Mouse (Mus musculus): Measurements from ENCODE around the gene Rhog. TPM values are rescaled to one million over a fixed set of nuclear protein-coding genes. Genes with fewer than 3 reads are reported as not detected.
A peak's percentile ranks its signal among the peaks of the same experiment; 100 is the strongest.

Gene Rhog
- polyA plus RNA-seq, 1 experiment from 2014 or later: 43.2 TPM

- TF ChIP-seq CTCF (IDR thresholded peaks at IDR 0.05): no peak
- no peak for DNase-seq (ENCODE audit: low read depth, low spot score)
- no peaks in the 10 kb centered on the region for H3K27me3 ChIP-seq
- POLR2A ChIA-PET: no interaction called here
- ATAC-seq: no peak
- in situ Hi-C loops (cut with MboI; ENCODE audit: low pct_unique_long_range_greater_than_20kb): no loop called here
- CTCF ChIA-PET: interaction anchor here (1.0 to 1.5 kb wide), 3 partner anchors 20 to 202 kb away, joined by 4 read pairs; no protein-coding TSS in a partner anchor
These were observed 31.7 kb downstream of the Rhog start for GRCm38 (mm10) chr7:102223883-102224738.

- H3K27me3 ChIP-seq: no peaks in the 10 kb centered on the region
- ATAC-seq: peak; percentile 74
- no peak for TF ChIP-seq CTCF (IDR thresholded peaks at IDR 0.05)
- in situ Hi-C loops (cut with MboI; ENCODE audit: low pct_unique_long_range_greater_than_20kb): no loop called here
- CTCF ChIA-PET: interaction anchor here (1.0 to 4.0 kb wide), 4 partner anchors 12 to 203 kb away, joined by 4 to 19 read pairs (median 4); partner anchors contain the start of genes Nup98 and Pgap2
- no peak for DNase-seq (ENCODE audit: low read depth, low spot score)
- POLR2A ChIA-PET: no interaction called here
These were observed 32.9 kb downstream of the Rhog start for GRCm38 (mm10) chr7:102222830-102223556.

GRCm38 (mm10) chr7:102222336-102222735 lies 33.5 kb downstream of the Rhog start:
- TF ChIP-seq CTCF (IDR thresholded peaks at IDR 0.05): peak; percentile 61
- ATAC-seq (peak; percentile 54), DNase-seq (ENCODE audit: low read depth, low spot score) (no peak)
- ChIA-PET CTCF (interaction anchor here (1.5 to 4.0 kb wide), 3 partner anchors 11 to 53 kb away, joined by 4 to 19 read pairs (median 4); partner anchors contain the start of genes Nup98 and Pgap2), POLR2A (interaction anchor here (0.7 kb wide), 1 partner anchor 15 kb away, joined by 3 read pairs; no protein-coding TSS in a partner anchor)
- in situ Hi-C loops (cut with MboI; ENCODE audit: low pct_unique_long_range_greater_than_20kb): no loop called here
- no peaks in the 10 kb centered on the region for H3K27me3 ChIP-seq

- ChIA-PET CTCF (interaction anchor here (0.7 to 4.0 kb wide), 3 partner anchors 11 to 62 kb away, joined by 3 to 19 read pairs (median 4); partner anchors contain the start of genes Nup98 and Pgap2), POLR2A (interaction anchor here (0.7 kb wide), 1 partner anchor 16 kb away, joined by 3 read pairs; no protein-coding TSS in a partner anchor)
- in situ Hi-C loops (cut with MboI; ENCODE audit: low pct_unique_long_range_greater_than_20kb): no loop called here
- no peak for ATAC-seq
- TF ChIP-seq CTCF (IDR thresholded peaks at IDR 0.05): no peak
- no peaks in the 10 kb centered on the region for H3K27me3 ChIP-seq
- DNase-seq (ENCODE audit: low read depth, low spot score): no peak
These were observed 34.0 kb downstream of the Rhog start for GRCm38 (mm10) chr7:102221899-102222298.

- ChIA-PET POLR2A (interaction anchor here (1.0 kb wide), 1 partner anchor 17 kb away, joined by 3 read pairs; no protein-coding TSS in a partner anchor), CTCF (interaction anchor here (0.7 to 2.9 kb wide), 3 partner anchors 10 to 19 kb away, joined by 3 to 19 read pairs (median 3); no protein-coding TSS in a partner anchor)
- no peak for DNase-seq (ENCODE audit: low read depth, low spot score)
- in situ Hi-C loops (cut with MboI; ENCODE audit: low pct_unique_long_range_greater_than_20kb): no loop called here
- no peaks in the 10 kb centered on the region for H3K27me3 ChIP-seq
- no peak for ATAC-seq
- TF ChIP-seq CTCF (IDR thresholded peaks at IDR 0.05): peak; percentile 36
These were observed 44.8 kb downstream of the Rhog start for GRCm38 (mm10) chr7:102211071-102211470.

GRCm38 (mm10) chr7:102209756-102210721 lies 45.8 kb downstream of the Rhog start, which contains the start of the genes Nup98 and Pgap2:
Gene Nup98, minus strand, starts transcription at chr7:102210176.
Gene Pgap2, plus strand, starts transcription at chr7:102210208.
- no peak for TF ChIP-seq CTCF (IDR thresholded peaks at IDR 0.05)
- peak; percentile 94 for DNase-seq (ENCODE audit: low read depth, low spot score)
- in situ Hi-C loops (cut with MboI; ENCODE audit: low pct_unique_long_range_greater_than_20kb): no loop called here
- ATAC-seq: peak; percentile 97
- ChIA-PET POLR2A (no interaction called here), CTCF (interaction anchor here (1.4 to 2.9 kb wide), 2 partner anchors 11 to 14 kb away, joined by 3 to 19 read pairs; no protein-coding TSS in a partner anchor)
- H3K27me3 ChIP-seq: no peaks in the 10 kb centered on the region

- no peaks in the 10 kb centered on the region for H3K27me3 ChIP-seq
- in situ Hi-C loops (cut with MboI; ENCODE audit: low pct_unique_long_range_greater_than_20kb): no loop called here
- ATAC-seq (no peak), DNase-seq (ENCODE audit: low read depth, low spot score) (no peak)
- POLR2A ChIA-PET: no interaction called here
- no peak for TF ChIP-seq CTCF (IDR thresholded peaks at IDR 0.05)
- CTCF ChIA-PET: no interaction called here
These were observed 47.0 kb downstream of the Rhog start for GRCm38 (mm10) chr7:102208806-102209363.

GRCm38 (mm10) chr7:102205646-102206045 lies 50.2 kb downstream of the Rhog start:
- CTCF ChIA-PET: no interaction called here
- POLR2A ChIA-PET: no interaction called here
- no peaks in the 10 kb centered on the region for H3K27me3 ChIP-seq
- in situ Hi-C loops (cut with MboI; ENCODE audit: low pct_unique_long_range_greater_than_20kb): no loop called here
- DNase-seq (ENCODE audit: low read depth, low spot score) (no peak), ATAC-seq (no peak)
- no peak for TF ChIP-seq CTCF (IDR thresholded peaks at IDR 0.05)

- in situ Hi-C loops (cut with MboI; ENCODE audit: low pct_unique_long_range_greater_than_20kb): no loop called here
- CTCF ChIA-PET: no interaction called here
These were observed 51.5 kb downstream of the Rhog start for GRCm38 (mm10) chr7:102204296-102204857.

More at GRCm38 (mm10) chr7:102204296-102204857, 51.5 kb downstream of the Rhog start:
- ATAC-seq (no peak), DNase-seq (ENCODE audit: low read depth, low spot score) (no peak)
- H3K27me3 ChIP-seq: no peaks in the 10 kb centered on the region
- POLR2A ChIA-PET: no interaction called here
- no peak for TF ChIP-seq CTCF (IDR thresholded peaks at IDR 0.05)
